Mouse (Mus musculus) cortical plate, adult 2 months (tissue): Measurements from ENCODE around the gene Lingo1.

Source experiments
- CTCF ChIP-seq: fragments of 200-500 bp; IDR thresholded peaks from 2 replicates; pipeline ENCODE4 v1.5.1; 2011; ENCODE audit warnings: mild to moderate bottlenecking, control low read depth, low read length; ENCODE audit not compliant: insufficient read depth; ENCODE audit errors: extremely low read depth
- POLR2A ChIP-seq: fragments of 200-500 bp; IDR thresholded peaks from 2 replicates; pipeline ENCODE4 v1.6.1; 2011; ENCODE audit warnings: mild to moderate bottlenecking, low read length, control low read depth; ENCODE audit not compliant: insufficient read depth; ENCODE audit errors: extremely low read depth

DNA sequence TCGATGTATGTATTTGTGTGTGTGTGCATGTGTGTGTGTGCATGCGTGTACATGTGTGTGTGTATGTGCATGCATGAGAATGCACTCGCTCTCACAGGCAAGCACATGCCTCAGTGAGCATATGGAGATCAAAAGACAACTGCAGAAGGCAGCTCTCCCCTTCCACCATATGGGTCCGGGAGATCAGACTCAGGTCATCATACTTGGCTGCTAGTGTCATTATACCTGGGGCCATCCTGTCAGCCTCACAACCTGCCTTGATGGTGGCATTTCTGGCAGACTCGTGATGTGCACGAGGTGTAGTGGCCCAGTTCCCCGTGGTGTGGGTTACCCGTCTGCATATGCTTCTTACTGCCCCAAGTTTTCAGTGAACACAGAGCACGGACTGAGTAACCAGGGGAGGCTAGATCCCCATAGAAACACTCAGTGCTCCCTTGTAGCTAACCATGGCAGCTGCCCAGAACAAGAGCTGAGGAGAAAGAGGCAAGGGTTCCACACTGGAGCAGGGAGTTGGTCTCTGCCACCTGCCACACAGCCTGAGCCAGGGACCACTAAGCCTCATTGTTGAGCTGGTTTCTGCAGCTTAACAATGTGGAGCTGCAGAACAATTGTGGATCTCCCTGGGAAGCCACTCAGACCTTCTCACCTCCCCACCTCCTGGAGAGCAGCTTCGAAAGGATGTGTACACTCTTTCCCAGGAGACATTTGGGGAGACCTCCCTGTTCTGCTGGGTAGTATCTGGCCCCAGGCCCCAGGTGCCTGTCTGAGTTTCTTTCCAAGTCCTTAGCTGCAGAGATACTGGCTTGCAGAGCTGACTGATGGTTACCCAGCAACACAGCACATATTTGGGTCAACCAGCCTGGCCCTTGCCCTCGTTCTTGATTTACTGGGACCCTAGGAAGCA is 212.9 kb downstream of the Lingo1 start:
- TF ChIP-seq CTCF, result no peak
- no peak for TF ChIP-seq POLR2A
